15 mouse cellular contexts compared by ENCODE assay signal in the genomic region with DNA sequence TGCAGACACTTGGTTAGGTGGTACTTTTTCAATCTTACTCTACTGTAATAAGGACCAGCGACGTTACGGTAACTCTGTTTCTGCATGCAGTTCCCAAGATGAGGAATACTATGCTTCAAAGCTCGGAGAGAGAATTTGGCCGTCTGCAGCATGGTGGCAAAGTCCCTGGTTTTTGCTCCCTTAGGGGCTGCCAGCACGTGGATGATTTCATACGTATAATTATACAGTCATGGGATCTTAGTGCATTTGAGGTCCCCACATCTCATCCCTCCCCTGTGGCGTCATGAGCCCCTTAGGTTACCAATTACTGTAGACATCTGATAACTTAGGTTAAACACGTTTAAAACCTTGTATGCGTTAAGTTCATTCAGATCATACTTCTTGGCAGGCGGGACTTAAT. TPM values are rescaled to one million over a fixed set of nuclear protein-coding genes. Genes with fewer than 3 reads are reported as not detected.
DNase-seq lines count a peak whose midpoint lies in the region; ATAC-seq and TF ChIP-seq lines count a peak whose summit lies in the region.
"Had no signal": no experiment of that assay in that cellular context is flagged by ENCODE, and none has a peak within 500 bp of the region (broad histone marks: within the 10 kb centered on the region; RNA-seq: fewer than 3 reads in every experiment).

No protein-coding gene starts in this region.

- H3K4me1 ChIP-seq in intestine, postnatal 0 days (replicated peaks; ENCODE audit: control insufficient read depth, insufficient read depth, low read length) = peaks cover 3% of the 10 kb centered on the region; the same call in 1 of the 2 replicates
- peaks cover 4% of the 10 kb centered on the region; the same call in 1 of the 2 replicates for H3K4me1 ChIP-seq in intestine, embryonic 15.5 days (replicated peaks)
- H3K4me1 ChIP-seq in embryonic facial prominence, embryonic 14.5 days (ENCODE audit: control insufficient read depth, insufficient read depth, low read length) = 0 out of 2 replicates have a peak, but pooled peaks cover 3% of the 10 kb centered on the region
- H3K4me1 ChIP-seq in midbrain, embryonic 15.5 days = peaks cover 24% of the 10 kb centered on the region

- 79% methylated on average over 11 of the region's 11 CpGs for WGBS in intestine, postnatal 0 days
- WGBS in intestine, embryonic 15.5 days = 88% methylated on average over 11 of the region's 11 CpGs
- WGBS in embryonic facial prominence, embryonic 14.5 days = 71% methylated on average over 11 of the region's 11 CpGs
- WGBS in midbrain, embryonic 15.5 days = 80% methylated on average over 11 of the region's 11 CpGs

- no peak for ATAC-seq in intestine, postnatal 0 days
- no peak for ATAC-seq in intestine, embryonic 15.5 days
- ATAC-seq in embryonic facial prominence, embryonic 14.5 days (ENCODE audit: low read depth) = no peak
- no peak for ATAC-seq in midbrain, embryonic 15.5 days (replicated peaks)
- ATAC-seq: forebrain, embryonic 15.5 days; lung, postnatal 0 days had no signal

- H3K4me3 ChIP-seq in gastrocnemius, adult 2 months = peak overlapping the region; percentile 45
- no peak overlapping the region for H3K4me3 ChIP-seq in intestine, postnatal 0 days (ENCODE audit: low read depth, low read length)
- H3K4me3 ChIP-seq in intestine, embryonic 15.5 days (replicated peaks) = no peak overlapping the region
- no peak overlapping the region for H3K4me3 ChIP-seq in embryonic facial prominence, embryonic 14.5 days (ENCODE audit: low read depth, low read length)
- no peak overlapping the region for H3K4me3 ChIP-seq in midbrain, embryonic 15.5 days

- no peak for DNase-seq in gastrocnemius, adult 2 months
- DNase-seq in gastrocnemius, postnatal 25 days = no peak
- DNase-seq in embryonic facial prominence, embryonic 14.5 days (ENCODE audit: low spot score) = peak; percentile 16
- DNase-seq in urinary bladder, postnatal 14 days (ENCODE audit: low spot score) = no peak
- no peak for DNase-seq in thymus, postnatal 0 days (ENCODE audit: low spot score)
- DNase-seq: kidney, adult 11 months; right cerebral cortex, postnatal 25 days had no signal

- peak overlapping the region; percentile 91; the same call in 1 of the 2 replicates for H3K4me2 ChIP-seq in intestine, postnatal 0 days (replicated peaks; ENCODE audit: low read depth)
- H3K4me2 ChIP-seq in intestine, embryonic 15.5 days (replicated peaks) = no peak overlapping the region
- peak overlapping the region; percentile 89; the same call in 1 of the 2 replicates for H3K4me2 ChIP-seq in embryonic facial prominence, embryonic 14.5 days (ENCODE audit: low read depth, low read length)
- H3K4me2 ChIP-seq in midbrain, embryonic 15.5 days = peak overlapping the region; percentile 89; the same call in 1 of the 2 replicates

- no peak for TF ChIP-seq CTCF in gastrocnemius, adult 2 months (IDR thresholded peaks at IDR 0.05)
- TF ChIP-seq CTCF in intestine, postnatal 0 days (IDR thresholded peaks at IDR 0.05; ENCODE audit: low read depth) = no peak

- H3K9me3 ChIP-seq in intestine, postnatal 0 days (ENCODE audit: control insufficient read depth) = no peaks in the 10 kb centered on the region
- H3K9me3 ChIP-seq in intestine, embryonic 15.5 days = no peaks in the 10 kb centered on the region
- no peaks in the 10 kb centered on the region for H3K9me3 ChIP-seq in embryonic facial prominence, embryonic 14.5 days (ENCODE audit: control insufficient read depth, low read length)
- H3K9me3 ChIP-seq in midbrain, embryonic 15.5 days = no peaks in the 10 kb centered on the region
- H3K9me3 ChIP-seq: forebrain, embryonic 15.5 days; liver, embryonic 15.5 days; neural tube, embryonic 12.5 days had no signal

- peak overlapping the region; percentile 95 for H3K27ac ChIP-seq in gastrocnemius, adult 2 months
- H3K27ac ChIP-seq in intestine, postnatal 0 days (ENCODE audit: low read depth, low read length) = no peak overlapping the region
- no peak overlapping the region for H3K27ac ChIP-seq in intestine, embryonic 15.5 days
- H3K27ac ChIP-seq in embryonic facial prominence, embryonic 14.5 days (replicated peaks; ENCODE audit: low read depth, low read length) = no peak overlapping the region
- H3K27ac ChIP-seq in midbrain, embryonic 15.5 days = no peak overlapping the region
- H3K27ac ChIP-seq: forebrain, embryonic 15.5 days; kidney, postnatal 0 days; liver, embryonic 15.5 days; neural tube, embryonic 12.5 days had no signal

- H3K27me3 ChIP-seq in intestine, postnatal 0 days (replicated peaks; ENCODE audit: control insufficient read depth, insufficient read depth, low read length) = no peaks in the 10 kb centered on the region
- no peaks in the 10 kb centered on the region for H3K27me3 ChIP-seq in intestine, embryonic 15.5 days (replicated peaks)
- no peaks in the 10 kb centered on the region for H3K27me3 ChIP-seq in embryonic facial prominence, embryonic 14.5 days (replicated peaks; ENCODE audit: control insufficient read depth, insufficient read depth, low read length)
- no peaks in the 10 kb centered on the region for H3K27me3 ChIP-seq in midbrain, embryonic 15.5 days (replicated peaks)
- H3K27me3 ChIP-seq: forebrain, embryonic 15.5 days; liver, embryonic 15.5 days; neural tube, embryonic 12.5 days had no signal

- no peaks in the 10 kb centered on the region for H3K36me3 ChIP-seq in intestine, postnatal 0 days (ENCODE audit: control insufficient read depth, insufficient read depth)
- H3K36me3 ChIP-seq in intestine, embryonic 15.5 days = no peaks in the 10 kb centered on the region
- no peaks in the 10 kb centered on the region for H3K36me3 ChIP-seq in embryonic facial prominence, embryonic 14.5 days (ENCODE audit: control insufficient read depth, insufficient read depth, low read length)
- H3K36me3 ChIP-seq in midbrain, embryonic 15.5 days (replicated peaks) = no peaks in the 10 kb centered on the region
- H3K36me3 ChIP-seq: forebrain, embryonic 15.5 days; neural tube, embryonic 12.5 days had no signal

- H3K9ac ChIP-seq in intestine, postnatal 0 days (ENCODE audit: low read depth, low read length) = no peak overlapping the region
- H3K9ac ChIP-seq in intestine, embryonic 15.5 days = no peak overlapping the region
- H3K9ac ChIP-seq in embryonic facial prominence, embryonic 14.5 days (ENCODE audit: low read depth, low read length) = no peak overlapping the region
- H3K9ac ChIP-seq in midbrain, embryonic 15.5 days = no peak overlapping the region
- H3K9ac ChIP-seq: forebrain, embryonic 15.5 days; liver, embryonic 15.5 days; neural tube, embryonic 12.5 days had no signal

- intact Hi-C loops in gastrocnemius, adult 2 months (cut with DNase I) = loop anchor here (5.0 kb wide), 2 partner anchors 131 to 211 kb away; a partner anchor contains a TSS

RNA-seq across cellular contexts. Expression of a gene that starts 1.6 kb away (rescaled TPM):
- 10 to 100 TPM; 20.4 to 29.6 TPM for total RNA-seq in gastrocnemius, adult 2 months (2021)
- 10 to 100 TPM; 35.7 to 38.1 TPM for total RNA-seq in gastrocnemius, postnatal 25 days (2021)
- polyA plus RNA-seq in intestine, postnatal 0 days (2015; fragmentation: Nextera tagmentation; extraction: Ambion mirVana) = 13.7 and 13.8 TPM in 2 replicates
- 26.1 and 26.6 TPM in 2 replicates for polyA plus RNA-seq in intestine, embryonic 15.5 days (2015; fragmentation: Nextera tagmentation; extraction: Ambion mirVana)
- polyA plus RNA-seq in embryonic facial prominence, embryonic 14.5 days (2014; fragmentation: Nextera tagmentation; extraction: Ambion mirVana) = 46.3 and 58.3 TPM in 2 replicates
- 106 and 118 TPM in 2 replicates for polyA plus RNA-seq in midbrain, embryonic 15.5 days (2015; fragmentation: Nextera tagmentation; extraction: Ambion mirVana)
- 12.0 and 14.3 TPM in 2 replicates for polyA plus RNA-seq in thymus, postnatal 0 days (2015; fragmentation: Nextera tagmentation; extraction: Ambion mirVana)

RNA-seq across cellular contexts. Expression of a gene that starts 2.0 kb away (rescaled TPM):
- total RNA-seq in gastrocnemius, adult 2 months (2021) = under 1 TPM; 0.84 TPM
- 1 to 10 TPM; 1.3 to 1.4 TPM for total RNA-seq in gastrocnemius, postnatal 25 days (2021)
- polyA plus RNA-seq in intestine, postnatal 0 days (2015; fragmentation: Nextera tagmentation; extraction: Ambion mirVana) = 7.7 and 9.2 TPM in 2 replicates
- polyA plus RNA-seq in intestine, embryonic 15.5 days (2015; fragmentation: Nextera tagmentation; extraction: Ambion mirVana) = 14.8 and 17.4 TPM in 2 replicates
- polyA plus RNA-seq in embryonic facial prominence, embryonic 14.5 days (2014; fragmentation: Nextera tagmentation; extraction: Ambion mirVana) = 9.9 and 10.1 TPM in 2 replicates
- 23.3 and 24.1 TPM in 2 replicates for polyA plus RNA-seq in midbrain, embryonic 15.5 days (2015; fragmentation: Nextera tagmentation; extraction: Ambion mirVana)
- 6.6 and 7.3 TPM in 2 replicates for polyA plus RNA-seq in thymus, postnatal 0 days (2015; fragmentation: Nextera tagmentation; extraction: Ambion mirVana)
